ENCODE assay signal across 26 mouse cellular contexts in genomic region chr8:74910708-74911107, GRCm38 (mm10). TPM values are rescaled to one million over a fixed set of nuclear protein-coding genes. Genes with fewer than 3 reads are reported as not detected.
DNase-seq lines count a peak whose midpoint lies in the region; ATAC-seq and TF ChIP-seq lines count a peak whose summit lies in the region.
"Had no signal": no experiment of that assay in that cellular context is flagged by ENCODE, and none has a peak within 500 bp of the region (broad histone marks: within the 10 kb centered on the region; RNA-seq: fewer than 3 reads in every experiment).

No protein-coding gene starts in this region.

- no peak overlapping the region for H3K9ac ChIP-seq in intestine, embryonic 15.5 days
- no peak overlapping the region for H3K9ac ChIP-seq in intestine, postnatal 0 days (ENCODE audit: low read depth, low read length)
- H3K9ac ChIP-seq in intestine, embryonic 16.5 days (ENCODE audit: low read depth, low read length): no peak overlapping the region
- no peak overlapping the region for H3K9ac ChIP-seq in stomach, postnatal 0 days (ENCODE audit: low read length)

- intact Hi-C loops in heart, postnatal 36 days (cut with DNase I): no loop called here

- TF ChIP-seq EP300 in stomach, postnatal 0 days (optimal IDR thresholded peaks at IDR 0.05): no peak

- no peak overlapping the region for H3K4me2 ChIP-seq in intestine, embryonic 15.5 days (replicated peaks)
- no peak overlapping the region for H3K4me2 ChIP-seq in intestine, postnatal 0 days (replicated peaks; ENCODE audit: low read depth)
- H3K4me2 ChIP-seq in intestine, embryonic 16.5 days (ENCODE audit: low read depth, low read length): no peak overlapping the region
- H3K4me2 ChIP-seq in stomach, postnatal 0 days (replicated peaks; ENCODE audit: low read depth): no peak overlapping the region

- no peaks in the 10 kb centered on the region for H3K9me3 ChIP-seq in intestine, embryonic 15.5 days
- H3K9me3 ChIP-seq in intestine, postnatal 0 days (ENCODE audit: control insufficient read depth): no peaks in the 10 kb centered on the region
- H3K9me3 ChIP-seq in intestine, embryonic 16.5 days (ENCODE audit: control insufficient read depth, low read length): no peaks in the 10 kb centered on the region
- no peaks in the 10 kb centered on the region for H3K9me3 ChIP-seq in stomach, postnatal 0 days (ENCODE audit: control insufficient read depth, low read length)
- H3K9me3 ChIP-seq: G1E had no signal

- no peak overlapping the region for H3K27ac ChIP-seq in intestine, embryonic 15.5 days
- H3K27ac ChIP-seq in intestine, postnatal 0 days (ENCODE audit: low read depth, low read length): no peak overlapping the region
- H3K27ac ChIP-seq in intestine, embryonic 16.5 days (ENCODE audit: low read length): no peak overlapping the region
- no peak overlapping the region for H3K27ac ChIP-seq in stomach, postnatal 0 days (replicated peaks)

- no peak for TF ChIP-seq CTCF in intestine, postnatal 0 days (IDR thresholded peaks at IDR 0.05; ENCODE audit: low read depth)
- no peak for TF ChIP-seq CTCF in stomach, postnatal 0 days (IDR thresholded peaks at IDR 0.05; ENCODE audit: low read depth)

- no peak overlapping the region for H3K4me3 ChIP-seq in intestine, embryonic 15.5 days (replicated peaks)
- H3K4me3 ChIP-seq in intestine, postnatal 0 days (ENCODE audit: low read depth, low read length): no peak overlapping the region
- H3K4me3 ChIP-seq in intestine, embryonic 16.5 days (ENCODE audit: low read length): no peak overlapping the region
- no peak overlapping the region for H3K4me3 ChIP-seq in stomach, postnatal 0 days (ENCODE audit: low read depth, low read length)

- 82% methylated on average over 1 of the region's 1 CpGs for WGBS in intestine, embryonic 15.5 days
- 86% methylated on average over 1 of the region's 1 CpGs for WGBS in intestine, postnatal 0 days
- WGBS in intestine, embryonic 16.5 days: 96% methylated on average over 1 of the region's 1 CpGs
- 96% methylated on average over 1 of the region's 1 CpGs for WGBS in stomach, postnatal 0 days

- peak; percentile 41 for DNase-seq in heart, adult 11 months
- no peak for DNase-seq in heart, postnatal 36 days
- no peak for DNase-seq in stomach, postnatal 0 days (ENCODE audit: low spot score)
- DNase-seq in adrenal gland, adult 8-10 months: no peak
- DNase-seq in thymus, postnatal 14 days: no peak
- DNase-seq: adrenal gland, adult 2 months; adrenal gland, postnatal 10 days; adrenal gland, postnatal 14 days; adrenal gland, postnatal 25 days; adrenal gland, postnatal 36 days; B cell, adult 2 months; cerebellum, adult 11 months; cerebellum, adult 11-12 months; cerebellum, adult 18-20 months had no signal

- H3K4me1 ChIP-seq in intestine, embryonic 15.5 days (replicated peaks): no peaks in the 10 kb centered on the region
- H3K4me1 ChIP-seq in intestine, postnatal 0 days (replicated peaks; ENCODE audit: control insufficient read depth, insufficient read depth, low read length): no peaks in the 10 kb centered on the region; the same call in 1 of the 2 replicates
- H3K4me1 ChIP-seq in intestine, embryonic 16.5 days (ENCODE audit: control insufficient read depth, insufficient read depth, low read length): no peaks in the 10 kb centered on the region
- H3K4me1 ChIP-seq in stomach, postnatal 0 days (replicated peaks; ENCODE audit: control insufficient read depth, insufficient read depth): no peaks in the 10 kb centered on the region

- no peaks in the 10 kb centered on the region for H3K36me3 ChIP-seq in intestine, embryonic 15.5 days
- H3K36me3 ChIP-seq in intestine, postnatal 0 days (ENCODE audit: control insufficient read depth, insufficient read depth): no peaks in the 10 kb centered on the region
- no peaks in the 10 kb centered on the region for H3K36me3 ChIP-seq in intestine, embryonic 16.5 days (ENCODE audit: control insufficient read depth, insufficient read depth, low read length)
- no peaks in the 10 kb centered on the region for H3K36me3 ChIP-seq in stomach, postnatal 0 days (ENCODE audit: control insufficient read depth, insufficient read depth, low read length)
- H3K36me3 ChIP-seq: G1E had no signal

- H3K27me3 ChIP-seq in intestine, embryonic 15.5 days (replicated peaks): no peaks in the 10 kb centered on the region
- H3K27me3 ChIP-seq in intestine, postnatal 0 days (replicated peaks; ENCODE audit: control insufficient read depth, insufficient read depth, low read length): no peaks in the 10 kb centered on the region
- H3K27me3 ChIP-seq in intestine, embryonic 16.5 days (replicated peaks; ENCODE audit: control insufficient read depth, insufficient read depth, low read length): no peaks in the 10 kb centered on the region
- no peaks in the 10 kb centered on the region for H3K27me3 ChIP-seq in stomach, postnatal 0 days (ENCODE audit: control insufficient read depth, insufficient read depth, low read length)

- ATAC-seq in intestine, embryonic 15.5 days: peak; percentile 45
- no peak for ATAC-seq in intestine, postnatal 0 days
- ATAC-seq in intestine, embryonic 16.5 days: peak; percentile 56; the same call in 1 of the 2 replicates
- peak; percentile 56; the same call in 1 of the 2 replicates for ATAC-seq in stomach, postnatal 0 days (ENCODE audit: low FRiP score, low TSS enrichment)
- ATAC-seq: activated CD4-positive, CD25-positive, alpha-beta regulatory T cell, adult 4 months; CD4-positive, CD25-positive, alpha-beta regulatory T cell, adult 4 months; Patski had no signal

RNA-seq across cellular contexts. Expression of gene Isx, which starts 37.7 kb away (rescaled TPM):
- not detected for total RNA-seq in heart, postnatal 36 days (2021)
- 76.3 and 79.9 TPM in 2 replicates for polyA plus RNA-seq in intestine, embryonic 15.5 days (2015; fragmentation: Nextera tagmentation; extraction: Ambion mirVana)
- polyA plus RNA-seq in intestine, postnatal 0 days (2015; fragmentation: Nextera tagmentation; extraction: Ambion mirVana): 69.9 and 77.0 TPM in 2 replicates
- 101 and 109 TPM in 2 replicates for polyA plus RNA-seq in intestine, embryonic 16.5 days (2015; fragmentation: Nextera tagmentation; extraction: Ambion mirVana)
- 1.1 and 1.2 TPM in 2 replicates for polyA plus RNA-seq in stomach, postnatal 0 days (2015; fragmentation: Nextera tagmentation; extraction: Ambion mirVana)
- not detected for total RNA-seq in adrenal gland, adult 8-10 months (2022)
- total RNA-seq: adrenal gland, adult 18-20 months; adrenal gland, adult 2 months; adrenal gland, postnatal 25 days; adrenal gland, postnatal 36 days; CH12.LX; MEL had no signal
- polyA plus RNA-seq: activated CD4-positive, CD25-positive, alpha-beta regulatory T cell, adult 4 months; adrenal gland, adult 2 months; brain, embryonic 14.5 days; C2C12; CD4-positive, CD25-positive, alpha-beta regulatory T cell, adult 4 months; G1E; Patski had no signal

Comparison
In these comparisons a context has a peak if more than half of its experiments do, and no peak if none do; other contexts are left out.
1. RNA of gene Isx, which starts 37.7 kb away (polyA plus RNA-seq): 101 to 109 TPM in intestine, embryonic 16.5 days, 76.3 to 79.9 TPM in intestine, embryonic 15.5 days and 69.9 to 77.0 TPM in intestine, postnatal 0 days; 1.1 to 1.2 TPM in stomach, postnatal 0 days; every median in the first group is over 10 times any median in the second.